Mouse (Mus musculus) midbrain, embryonic 15.5 days (tissue): ENCODE results near the gene Ada. TPM values are rescaled to one million over a fixed set of nuclear protein-coding genes. Genes with fewer than 3 reads are reported as not detected.

Experiments
- ATAC-seq: fragments of 200-750 bp; cut with Nextera tagmentation; replicated peaks from 2 replicates; pipeline ENCODE4 v1.8.0; 2017; ENCODE audit warnings: moderate TSS enrichment
- H3K27ac ChIP-seq: fragments of 300-500 bp; sonication (generic); 2 replicates; pipeline ENCODE4 v1.5.1; 2015; ENCODE audit warnings: mild to moderate bottlenecking, inconsistent platforms
- H3K27me3 ChIP-seq: fragments of 300-500 bp; sonication (generic); replicated peaks from 2 replicates; pipeline ENCODE4 v1.6.1; 2015; ENCODE audit warnings: inconsistent platforms
- H3K36me3 ChIP-seq: fragments of 300-500 bp; sonication (generic); replicated peaks from 2 replicates; pipeline ENCODE4 v1.6.1; 2015; ENCODE audit warnings: inconsistent platforms
- H3K4me1 ChIP-seq: fragments of 300-500 bp; sonication (generic); 2 replicates; pipeline ENCODE4 v1.6.1; 2015; ENCODE audit warnings: inconsistent platforms
- H3K4me2 ChIP-seq: fragments of 300-500 bp; sonication (generic); 2 replicates; pipeline ENCODE4 v1.6.1; 2015; ENCODE audit warnings: inconsistent platforms, mild to moderate bottlenecking, moderate library complexity
- H3K4me3 ChIP-seq: fragments of 300-500 bp; sonication (generic); 2 replicates; pipeline ENCODE4 v1.5.1; 2015; ENCODE audit warnings: mild to moderate bottlenecking, inconsistent platforms
- H3K9ac ChIP-seq: fragments of 300-500 bp; sonication (generic); 2 replicates; pipeline ENCODE4 v1.6.1; 2015; ENCODE audit warnings: mild to moderate bottlenecking, inconsistent platforms
- H3K9me3 ChIP-seq: fragments of 300-500 bp; sonication (generic); 2 replicates; pipeline ENCODE4 v1.6.1; 2016; ENCODE audit warnings: inconsistent platforms
- WGBS: fragments of 180-500 bp; shearing (Covaris S2); methylation state at CpG from one replicate; pipeline ENCODE4 v1.1.7; 2015; ENCODE audit warnings: mixed read lengths; 5-methylcytosine and 5-hydroxymethylcytosine counted together
- polyA plus RNA-seq: library from polyadenylated mRNA; unstranded; fragments of >200 nt; fragmentation: Nextera tagmentation; extraction: Ambion mirVana; gene quantifications from 2 replicates; pipeline ENCODE4 v1.2.1, GENCODE M21; 2015

The Ada gene
- polyA plus RNA-seq, 1 experiment from 2014 or later: 3.9 TPM

- WGBS: 65% methylated on average over 7 of the region's 7 CpGs
- Histone ChIP-seq H3K4me2 (no peak overlapping the region), H3K4me1 (peaks cover 19% of the 10 kb centered on the region), H3K9me3 (no peaks in the 10 kb centered on the region), H3K27me3 (no peaks in the 10 kb centered on the region), H3K9ac (no peak overlapping the region), H3K4me3 (no peak overlapping the region), H3K36me3 (no peaks in the 10 kb centered on the region), H3K27ac (peak overlapping the region; percentile 65)
- peak; percentile 85 for ATAC-seq
Observed at GRCm38 (mm10) chr2:163722550-163722949, 27.5 kb downstream of the Ada start.

- Histone ChIP-seq H3K27me3 (no peaks in the 10 kb centered on the region), H3K9me3 (no peaks in the 10 kb centered on the region), H3K4me1 (peaks cover 33% of the 10 kb centered on the region), H3K36me3 (no peaks in the 10 kb centered on the region), H3K27ac (no peak overlapping the region), H3K4me3 (no peak overlapping the region), H3K9ac (no peak overlapping the region), H3K4me2 (no peak overlapping the region)
- 44% methylated on average over 4 of the region's 4 CpGs for WGBS
- peak; percentile 17; the same call in 1 of the 2 replicates for ATAC-seq
Observed at GRCm38 (mm10) chr2:163719616-163720015, 30.4 kb downstream of the Ada start.

- no peaks in the 10 kb centered on the region for H3K36me3 ChIP-seq
- 39% methylated on average over 9 of the region's 9 CpGs for WGBS
- H3K4me2 ChIP-seq: no peak overlapping the region
Observed at GRCm38 (mm10) chr2:163718951-163719603, 31.0 kb downstream of the Ada start.

DNA sequence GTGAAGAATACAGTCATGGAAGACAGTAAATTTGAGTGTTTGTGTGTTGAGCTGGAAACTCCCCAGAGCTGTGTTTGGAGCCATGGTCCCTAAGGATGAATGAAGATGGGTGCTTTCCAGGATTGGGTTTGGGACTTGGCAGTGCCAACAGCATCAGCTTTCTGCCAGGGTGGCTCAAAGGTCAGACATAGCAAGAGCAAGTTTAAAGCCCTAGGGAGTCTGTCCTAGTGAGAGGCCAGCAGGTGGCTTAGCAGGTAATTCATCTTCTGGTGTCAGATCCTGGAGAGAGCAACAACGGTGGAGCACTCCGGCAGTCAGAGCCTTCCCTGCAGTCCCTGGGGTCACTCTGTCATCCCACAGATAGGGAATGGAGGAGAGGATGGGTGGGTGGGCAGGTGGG lies 31.5 kb downstream of the Ada start:
- WGBS: 69% methylated on average over 2 of the region's 2 CpGs
- no peak overlapping the region for H3K27ac ChIP-seq
- no peaks in the 10 kb centered on the region for H3K36me3 ChIP-seq
- H3K4me2 ChIP-seq: no peak overlapping the region
- peaks cover 33% of the 10 kb centered on the region for H3K4me1 ChIP-seq
- H3K27me3 ChIP-seq: no peaks in the 10 kb centered on the region
- H3K9ac ChIP-seq: no peak overlapping the region
- H3K9me3 ChIP-seq: no peaks in the 10 kb centered on the region
- no peak for ATAC-seq
- H3K4me3 ChIP-seq: no peak overlapping the region

More at GRCm38 (mm10) chr2:163718951-163719603, 31.0 kb downstream of the Ada start:
- H3K4me1 ChIP-seq: peaks cover 33% of the 10 kb centered on the region
- no peaks in the 10 kb centered on the region for H3K27me3 ChIP-seq
- no peak overlapping the region for H3K27ac ChIP-seq
- H3K4me3 ChIP-seq: no peak overlapping the region
- ATAC-seq: peak; percentile 75
- no peaks in the 10 kb centered on the region for H3K9me3 ChIP-seq
- no peak overlapping the region for H3K9ac ChIP-seq

DNA sequence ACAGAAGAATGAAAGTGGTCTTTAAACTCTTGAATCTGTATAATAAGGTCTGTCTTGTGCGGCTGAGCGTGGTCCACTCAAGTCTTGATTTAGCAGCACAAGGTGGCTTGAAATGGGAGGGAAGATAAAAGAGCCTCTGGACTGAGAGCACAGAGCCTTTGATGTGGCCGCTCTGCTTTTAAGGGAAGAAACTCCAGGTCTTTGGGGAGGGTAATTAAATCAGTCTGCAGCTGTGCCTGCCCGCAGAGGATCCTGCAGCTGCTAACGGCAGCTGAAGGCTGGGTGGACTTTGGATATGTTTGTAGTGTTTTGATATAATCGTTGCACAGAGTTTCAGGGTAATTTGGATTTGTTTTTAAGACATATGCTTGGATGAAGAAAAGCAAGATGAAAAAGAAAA lies 33.2 kb downstream of the Ada start:
- Histone ChIP-seq H3K9ac (no peak overlapping the region), H3K36me3 (no peaks in the 10 kb centered on the region), H3K27me3 (no peaks in the 10 kb centered on the region), H3K4me1 (peaks cover 26% of the 10 kb centered on the region), H3K4me3 (no peak overlapping the region), H3K9me3 (no peaks in the 10 kb centered on the region), H3K4me2 (no peak overlapping the region), H3K27ac (0 out of 2 replicates have a peak overlapping the region, but pooled peaks have one; percentile 35)
- 12% methylated on average over 6 of the region's 6 CpGs for WGBS
- ATAC-seq: peak; percentile 12; the same call in 1 of the 2 replicates

- ATAC-seq: 0 out of 2 replicates have a peak, but pooled peaks have one; percentile 18
- Histone ChIP-seq H3K9me3 (no peaks in the 10 kb centered on the region), H3K9ac (no peak overlapping the region), H3K27me3 (no peaks in the 10 kb centered on the region), H3K4me2 (no peak overlapping the region), H3K4me1 (peaks cover 24% of the 10 kb centered on the region), H3K36me3 (no peaks in the 10 kb centered on the region), H3K4me3 (no peak overlapping the region), H3K27ac (0 out of 2 replicates have a peak overlapping the region, but pooled peaks have one; percentile 35)
- 44% methylated on average over 8 of the region's 8 CpGs for WGBS
Observed at GRCm38 (mm10) chr2:163716448-163716847, 33.6 kb downstream of the Ada start.

GRCm38 (mm10) chr2:163713340-163713739 lies 36.7 kb downstream of the Ada start:
- Histone ChIP-seq H3K4me3 (no peak overlapping the region), H3K4me1 (peaks cover 14% of the 10 kb centered on the region), H3K9ac (no peak overlapping the region), H3K36me3 (no peaks in the 10 kb centered on the region), H3K9me3 (no peaks in the 10 kb centered on the region), H3K27me3 (no peaks in the 10 kb centered on the region), H3K4me2 (no peak overlapping the region), H3K27ac (0 out of 2 replicates have a peak overlapping the region, but pooled peaks have one; percentile 20)
- WGBS: 88% methylated on average over 3 of the region's 3 CpGs
- ATAC-seq: no peak

DNA sequence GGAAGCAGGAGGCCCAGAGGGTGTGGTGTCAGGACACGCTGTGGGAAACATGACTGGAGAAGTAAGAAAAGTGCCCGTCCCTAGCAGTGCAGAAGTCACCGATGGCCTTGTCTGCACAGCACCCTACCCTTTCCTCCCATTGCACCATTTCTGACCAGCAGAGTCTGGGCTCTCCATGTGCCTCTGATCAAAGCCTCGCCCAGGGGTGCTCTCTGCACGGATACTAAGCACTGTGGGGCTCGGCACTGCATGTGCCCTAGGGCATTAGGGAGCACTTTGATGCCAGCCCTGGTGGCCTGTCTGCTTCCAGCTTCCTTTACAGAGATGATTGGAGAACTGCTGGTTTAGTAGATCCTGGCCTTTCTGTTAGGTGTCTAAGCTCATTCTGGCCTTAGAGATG lies 37.2 kb downstream of the Ada start:
- H3K4me2 ChIP-seq: no peak overlapping the region
- no peak overlapping the region for H3K9ac ChIP-seq
- H3K4me3 ChIP-seq: no peak overlapping the region
- H3K27ac ChIP-seq: no peak overlapping the region
- H3K36me3 ChIP-seq: no peaks in the 10 kb centered on the region
- H3K4me1 ChIP-seq: peaks cover 14% of the 10 kb centered on the region
- no peaks in the 10 kb centered on the region for H3K27me3 ChIP-seq
- 81% methylated on average over 6 of the region's 6 CpGs for WGBS
- no peak for ATAC-seq
- H3K9me3 ChIP-seq: no peaks in the 10 kb centered on the region

- Histone ChIP-seq H3K27me3 (no peaks in the 10 kb centered on the region), H3K4me1 (peaks cover 14% of the 10 kb centered on the region), H3K9ac (no peak overlapping the region), H3K36me3 (no peaks in the 10 kb centered on the region), H3K4me2 (no peak overlapping the region), H3K4me3 (no peak overlapping the region), H3K27ac (no peak overlapping the region), H3K9me3 (no peaks in the 10 kb centered on the region)
- WGBS: 78% methylated on average over 7 of the region's 7 CpGs
- ATAC-seq: no peak
Observed at GRCm38 (mm10) chr2:163712473-163712872, 37.6 kb downstream of the Ada start.

- Histone ChIP-seq H3K27ac (no peak overlapping the region), H3K9me3 (no peaks in the 10 kb centered on the region), H3K4me1 (peaks cover 7% of the 10 kb centered on the region), H3K9ac (no peak overlapping the region), H3K36me3 (no peaks in the 10 kb centered on the region), H3K4me2 (no peak overlapping the region), H3K4me3 (no peak overlapping the region), H3K27me3 (no peaks in the 10 kb centered on the region)
- 90% methylated on average over 8 of the region's 8 CpGs for WGBS
- no peak for ATAC-seq
Observed at GRCm38 (mm10) chr2:163711368-163711868, 38.6 kb downstream of the Ada start.

GRCm38 (mm10) chr2:163710606-163711159 lies 39.4 kb downstream of the Ada start:
- Histone ChIP-seq H3K4me1 (no peaks in the 10 kb centered on the region; the same call in 1 of the 2 replicates), H3K9ac (no peak overlapping the region), H3K27me3 (no peaks in the 10 kb centered on the region), H3K4me3 (no peak overlapping the region), H3K9me3 (no peaks in the 10 kb centered on the region), H3K36me3 (no peaks in the 10 kb centered on the region), H3K27ac (no peak overlapping the region), H3K4me2 (no peak overlapping the region)
- no peak for ATAC-seq
- WGBS: 81% methylated on average over 5 of the region's 5 CpGs

DNA sequence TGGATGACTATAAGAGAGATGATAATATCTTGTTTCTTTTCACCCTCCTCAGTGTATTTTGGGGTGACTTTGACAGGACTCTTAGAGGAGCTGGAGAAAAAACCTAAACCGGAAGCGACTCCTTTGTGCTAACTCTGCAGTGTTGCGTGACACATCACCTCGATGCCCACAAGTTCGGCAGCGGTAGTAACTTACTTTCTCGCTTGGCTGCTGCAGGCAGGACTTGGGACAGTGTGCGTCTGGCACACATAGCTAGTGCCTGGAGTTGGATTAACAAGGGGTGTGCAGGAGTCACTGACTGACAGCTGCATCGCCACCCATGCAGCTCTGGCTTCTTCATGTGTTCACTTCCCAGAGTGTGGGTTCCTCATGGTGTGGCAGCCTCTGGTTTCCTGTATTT lies 40.0 kb downstream of the Ada start:
- Histone ChIP-seq H3K4me3 (no peak overlapping the region), H3K4me2 (no peak overlapping the region), H3K27me3 (no peaks in the 10 kb centered on the region), H3K9ac (no peak overlapping the region), H3K4me1 (no peaks in the 10 kb centered on the region; the same call in 1 of the 2 replicates), H3K27ac (no peak overlapping the region), H3K36me3 (no peaks in the 10 kb centered on the region), H3K9me3 (no peaks in the 10 kb centered on the region)
- ATAC-seq: no peak
- 91% methylated on average over 9 of the region's 9 CpGs for WGBS
